Mouse (Mus musculus) testis, adult 2 months (tissue): ENCODE measurements at regions not wholly inside any gene's neighbourhood (a gene's known extent, or its start where the extent isn't known, plus 50 kb on each side); places are given as distances from the start of the nearest gene placed in this dataset.

Experiments
- CTCF ChIP-seq: fragments of 200-500 bp; IDR thresholded peaks from 2 replicates; pipeline ENCODE4 v1.5.1; 2012; ENCODE audit warnings: low read depth, mild to moderate bottlenecking, inconsistent platforms, low read length, moderate library complexity; ENCODE audit not compliant: control insufficient read depth, insufficient read depth, insufficient replicate concordance
- POLR2A ChIP-seq: fragments of 200-500 bp; IDR thresholded peaks from 2 replicates; pipeline ENCODE4 v1.6.1; 2012; ENCODE audit warnings: low read depth, mild to moderate bottlenecking, inconsistent platforms, low read length, moderate library complexity; ENCODE audit not compliant: control insufficient read depth

GRCm38 (mm10) chr11:8067330-8067729, 597.0 kb downstream of the Tns3 start:
- TF ChIP-seq POLR2A (no peak), CTCF (no peak)
